Mouse (Mus musculus) CD8-positive naive resting alpha-beta T cell, adult 57 days (primary cell): ENCODE data around the gene Slc27a2. TPM values are rescaled to one million over a fixed set of nuclear protein-coding genes. Genes with fewer than 3 reads are reported as not detected.

Experiments used
- total RNA-seq: library from RNA; stranded (reverse); gene quantifications from one replicate; pipeline ENCODE4 v1.2.4, GENCODE M21; 2023

The Slc27a2 gene
- not detected for total RNA-seq

GRCm38 (mm10) chr2:126552357-126553290, at the start of gene Slc27a2:
Gene Slc27a2, plus strand, starts transcription at chr2:126552407.

DNA sequence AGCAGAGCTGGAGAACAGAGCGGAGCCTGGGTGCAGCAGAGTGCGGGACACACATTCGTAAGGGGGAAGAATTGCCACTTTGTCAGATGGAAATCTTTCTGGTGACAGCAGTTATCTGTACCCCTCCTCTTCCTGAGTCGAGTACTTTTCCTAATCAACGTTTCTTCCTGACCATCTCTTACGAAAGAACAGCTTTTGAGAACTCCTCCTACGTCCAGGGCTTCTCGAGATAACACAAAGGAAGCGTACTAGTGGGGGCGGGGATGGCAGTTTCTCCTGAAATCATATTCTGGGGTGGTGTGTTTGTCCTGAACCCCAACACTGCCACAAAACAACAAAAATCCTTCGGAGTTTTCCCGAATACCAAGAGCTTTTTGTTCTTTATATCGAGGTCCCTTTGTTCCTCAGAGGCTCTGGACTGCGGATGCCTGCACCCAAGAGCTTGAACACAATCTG, 67.1 kb downstream of the Slc27a2 start, which contains the start of gene Hdc:
Hdc (minus strand) TSS at position 51 of the 456 bp plus-strand sequence.

Other genes with a start within 250 kb of the Slc27a2 start
- gene Atp8b4, start 51.7 kb upstream of the Slc27a2 start, total RNA-seq: 82.7 TPM
- gene Hdc, start 66.9 kb downstream of the Slc27a2 start, total RNA-seq: 3.0 TPM
- gene Gabpb1, start 123.9 kb downstream of the Slc27a2 start, total RNA-seq: 34.9 TPM
- 45.1 TPM for gene Usp8, start 154.9 kb downstream of the Slc27a2 start, total RNA-seq
- not detected for gene Usp50, start 231.1 kb downstream of the Slc27a2 start, total RNA-seq